Mouse (Mus musculus): ENCODE results near the gene Krtap3-1. TPM values are rescaled to one million over a fixed set of nuclear protein-coding genes. Genes with fewer than 3 reads are reported as not detected.
A peak's percentile ranks its signal among the peaks of the same experiment; 100 is the strongest.

The Krtap3-1 gene
- polyA plus RNA-seq, 1 experiment from 2014 or later, result not detected

DNA sequence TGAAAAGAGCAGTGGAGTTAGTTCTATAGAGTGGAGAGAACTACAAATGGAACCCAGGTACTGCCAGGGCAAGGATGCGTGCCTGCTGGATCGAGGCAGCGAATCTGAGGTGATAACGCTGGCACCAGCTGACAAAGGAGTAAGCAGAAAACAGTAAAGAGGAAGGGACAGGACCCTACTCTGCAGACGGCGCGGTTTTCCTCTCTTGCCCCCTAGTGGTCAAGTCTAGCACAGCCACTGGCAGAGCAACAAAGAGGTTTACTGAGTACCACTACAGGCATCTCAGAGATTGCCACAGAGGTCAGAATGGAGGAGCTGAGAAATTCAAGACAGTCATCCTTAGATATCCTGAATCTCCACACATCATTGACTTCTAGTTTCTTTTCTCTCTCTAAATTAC lies 7.7 kb upstream of the Krtap3-1 start:
- Histone ChIP-seq H3K4me2 (peak overlapping the region; percentile 51), H3K4me3 (peak overlapping the region; percentile 21; the same call in 1 of the 2 replicates), H3K27me3 (no peaks in the 10 kb centered on the region), H3K36me3 (ENCODE audit: poor library complexity, severe bottlenecking) (no peaks in the 10 kb centered on the region), H3K4me1 (no peaks in the 10 kb centered on the region), H3K9me3 (replicated peaks) (no peaks in the 10 kb centered on the region), H3K27ac (no peak overlapping the region), H3K9ac (peak overlapping the region; percentile 53)
- WGBS, result 3% methylated on average over 7 of the region's 7 CpGs
- ATAC-seq, result peak; percentile 83

DNA sequence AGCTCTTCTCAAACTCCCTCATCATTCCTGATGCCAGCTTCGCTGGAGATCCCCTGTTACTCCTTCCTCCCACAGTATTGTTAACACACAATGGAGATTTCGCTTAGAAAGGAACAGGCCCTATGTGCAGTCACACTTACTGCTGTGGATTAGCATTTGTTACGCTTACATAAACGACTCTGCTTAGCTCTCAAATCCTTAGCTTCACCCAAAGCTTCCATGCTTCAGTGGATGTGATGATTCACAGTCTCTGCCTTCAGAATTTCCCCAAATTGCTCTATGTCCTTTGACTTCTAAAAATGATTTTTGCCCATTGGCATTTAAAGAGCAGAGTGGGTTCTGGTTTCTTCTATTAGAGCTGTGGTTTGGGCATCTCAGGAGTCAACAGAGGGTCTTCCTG lies 6.7 kb upstream of the Krtap3-1 start:
- no peak overlapping the region for H3K9ac ChIP-seq
- no peak overlapping the region for H3K27ac ChIP-seq
- H3K4me2 ChIP-seq, result no peak overlapping the region
- no peaks in the 10 kb centered on the region for H3K36me3 ChIP-seq (ENCODE audit: poor library complexity, severe bottlenecking)
- no peak for ATAC-seq
- no peak overlapping the region for H3K4me3 ChIP-seq
- WGBS, result 23% methylated on average over 4 of the region's 4 CpGs
- H3K9me3 ChIP-seq (replicated peaks), result no peaks in the 10 kb centered on the region
- no peaks in the 10 kb centered on the region for H3K27me3 ChIP-seq
- no peaks in the 10 kb centered on the region for H3K4me1 ChIP-seq

DNA sequence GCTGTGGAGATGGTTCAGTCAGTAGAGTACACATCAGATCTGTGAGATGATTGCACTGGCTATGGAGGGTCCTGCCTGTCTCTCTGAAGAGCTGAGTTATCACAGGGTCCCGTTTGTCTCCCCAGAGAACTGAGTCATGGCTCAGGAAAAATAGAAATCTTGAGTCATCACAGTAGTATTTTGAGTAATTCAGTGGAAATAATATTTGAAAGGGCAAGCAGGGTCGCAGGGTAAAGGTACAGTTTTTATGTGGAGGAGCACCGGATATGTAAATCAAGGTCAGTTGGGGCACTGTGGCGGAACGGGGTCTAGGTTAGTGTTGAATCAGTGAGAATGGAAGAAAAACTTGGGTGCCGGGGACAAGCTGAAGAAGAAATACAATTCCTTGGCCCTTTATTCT lies 3.9 kb downstream of the Krtap3-1 start:
- Histone ChIP-seq H3K9ac (no peak overlapping the region), H3K4me1 (no peaks in the 10 kb centered on the region), H3K4me3 (no peak overlapping the region), H3K4me2 (no peak overlapping the region), H3K27me3 (no peaks in the 10 kb centered on the region), H3K27ac (no peak overlapping the region), H3K9me3 (replicated peaks) (no peaks in the 10 kb centered on the region), H3K36me3 (ENCODE audit: poor library complexity, severe bottlenecking) (no peaks in the 10 kb centered on the region)
- no peak for ATAC-seq
- WGBS, result 86% methylated on average over 6 of the region's 6 CpGs

DNA sequence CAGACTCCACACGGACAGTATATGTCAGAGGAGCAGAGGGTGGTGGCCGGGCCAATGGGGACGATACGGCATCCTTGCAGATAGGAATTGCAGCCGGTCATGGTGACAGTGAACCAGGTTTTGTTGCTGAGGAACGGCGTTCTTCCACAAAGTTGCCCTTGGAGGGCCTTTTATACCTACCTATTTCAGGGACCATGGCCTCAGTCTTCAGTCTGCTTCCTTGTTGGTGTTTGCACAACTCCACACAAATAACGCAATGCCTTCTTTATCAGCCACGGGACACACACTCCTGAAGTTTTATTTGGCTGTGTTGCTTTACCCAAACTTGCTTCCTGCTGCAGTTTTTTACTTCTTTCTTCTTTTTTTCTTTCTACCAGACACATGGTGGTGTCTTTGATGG lies 7.1 kb downstream of the Krtap3-1 start, which contains the start of gene Gm11939:
TSS of gene Gm11939 (minus strand) at position 101 of the 400 bp plus-strand sequence.
- H3K9me3 ChIP-seq (replicated peaks), result no peaks in the 10 kb centered on the region
- ATAC-seq, result no peak
- 91% methylated on average over 9 of the region's 9 CpGs for WGBS
- H3K9ac ChIP-seq, result no peak within 1 kb of the TSS
- H3K27ac ChIP-seq, result no peak within 1 kb of the TSS
- no peak within 1 kb of the TSS for H3K4me2 ChIP-seq
- no peaks in the 10 kb centered on the region for H3K36me3 ChIP-seq (ENCODE audit: poor library complexity, severe bottlenecking)
- no peaks in the 10 kb centered on the region for H3K4me1 ChIP-seq
- no peak within 1 kb of the TSS for H3K4me3 ChIP-seq
- no peaks in the 10 kb centered on the region for H3K27me3 ChIP-seq

DNA sequence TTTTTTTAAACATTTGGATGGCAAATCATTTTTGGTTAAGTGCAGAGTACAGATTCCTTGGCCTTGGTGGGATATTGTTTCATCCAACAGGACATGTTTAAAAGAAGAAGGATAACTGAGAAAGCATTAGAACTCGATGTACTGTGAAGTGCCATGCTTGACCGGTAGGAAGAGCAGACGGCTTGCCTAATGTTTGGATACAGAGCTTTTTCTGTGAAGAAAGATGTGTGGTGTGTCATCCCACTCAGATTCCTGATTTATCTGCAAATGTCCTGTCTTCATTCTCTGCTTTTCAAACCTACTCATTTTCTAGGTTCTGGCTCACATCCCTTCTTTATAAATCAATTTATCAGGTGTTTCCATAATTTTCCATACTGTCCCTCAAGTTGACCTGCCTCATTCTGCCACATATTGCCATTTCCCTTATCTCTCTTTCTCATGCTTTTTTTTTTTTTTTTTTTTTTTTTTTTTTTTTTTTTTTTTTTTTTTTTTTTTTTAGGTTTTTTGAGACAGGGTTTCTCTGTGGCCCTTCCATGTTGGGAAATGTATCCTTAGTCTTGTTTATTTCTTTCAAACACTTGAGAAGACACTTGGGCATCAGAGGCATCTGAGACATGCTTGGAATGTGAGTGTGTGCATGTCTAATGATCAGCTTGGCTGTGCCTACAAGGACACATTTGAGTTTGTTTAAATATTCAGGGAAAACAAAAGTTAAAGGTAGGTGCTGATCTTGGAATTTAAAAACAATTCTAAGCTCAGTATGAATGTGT lies 8.3 kb downstream of the Krtap3-1 start:
- Histone ChIP-seq H3K9ac (no peak overlapping the region), H3K4me3 (no peak overlapping the region), H3K36me3 (ENCODE audit: poor library complexity, severe bottlenecking) (no peaks in the 10 kb centered on the region), H3K9me3 (replicated peaks) (no peaks in the 10 kb centered on the region), H3K4me2 (no peak overlapping the region), H3K4me1 (no peaks in the 10 kb centered on the region), H3K27me3 (no peaks in the 10 kb centered on the region), H3K27ac (no peak overlapping the region)
- ATAC-seq, result no peak
- 87% methylated on average over 3 of the region's 3 CpGs for WGBS

DNA sequence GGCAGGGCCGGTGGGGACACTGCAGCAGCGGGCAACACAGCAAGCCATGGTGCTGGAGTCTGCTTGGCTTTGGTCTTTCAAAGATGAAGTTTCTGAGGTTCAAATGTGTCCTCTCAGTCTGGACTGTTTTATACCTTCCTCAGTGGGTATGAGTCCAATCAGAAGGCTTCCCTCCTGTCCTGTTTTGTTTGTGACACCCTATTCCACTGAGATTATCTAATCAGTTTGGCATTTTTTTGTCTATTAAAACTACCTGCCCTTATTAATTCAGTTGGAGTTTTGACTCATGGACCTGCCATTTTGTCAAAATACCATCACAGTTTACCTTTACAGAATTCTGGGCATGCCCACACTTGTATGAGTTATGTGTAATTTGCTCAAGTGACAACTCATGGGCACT lies 9.7 kb downstream of the Krtap3-1 start, which contains the start of gene Krtap3-2:
TSS of gene Krtap3-2 (minus strand) at position 101 of the 400 bp plus-strand sequence.
- WGBS, result 93% methylated on average over 2 of the region's 2 CpGs
- Histone ChIP-seq H3K4me3 (no peak within 1 kb of the TSS), H3K36me3 (ENCODE audit: poor library complexity, severe bottlenecking) (no peaks in the 10 kb centered on the region), H3K4me1 (no peaks in the 10 kb centered on the region), H3K9ac (no peak within 1 kb of the TSS), H3K27ac (no peak within 1 kb of the TSS), H3K4me2 (no peak within 1 kb of the TSS), H3K27me3 (0 out of 2 replicates have a peak, but pooled peaks cover 7% of the 10 kb centered on the region), H3K9me3 (replicated peaks) (no peaks in the 10 kb centered on the region)
- ATAC-seq, result no peak

DNA sequence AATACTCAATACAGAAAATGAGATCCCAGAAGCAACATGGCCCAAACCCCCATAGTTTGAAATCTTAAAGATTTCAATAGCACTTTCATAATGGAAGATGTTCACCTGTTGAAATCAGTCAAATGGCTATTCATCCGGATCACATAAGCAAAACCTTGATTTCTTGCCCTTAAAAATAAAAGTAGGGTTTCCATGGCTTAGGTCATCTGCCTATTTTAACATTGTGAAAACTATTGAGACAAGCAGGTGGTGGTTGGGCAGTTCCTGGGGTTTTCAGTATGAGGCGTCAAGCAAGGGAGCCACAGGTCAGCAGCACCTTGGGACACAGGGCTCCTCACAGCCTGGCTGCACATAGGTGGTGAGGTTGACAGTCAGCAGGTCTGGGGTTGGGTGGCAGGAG lies 10.2 kb downstream of the Krtap3-1 start:
- no peak overlapping the region for H3K4me2 ChIP-seq
- no peak for ATAC-seq
- no peaks in the 10 kb centered on the region for H3K4me1 ChIP-seq
- H3K9ac ChIP-seq, result no peak overlapping the region
- no peaks in the 10 kb centered on the region for H3K9me3 ChIP-seq (replicated peaks)
- no peak overlapping the region for H3K4me3 ChIP-seq
- 89% methylated on average over 2 of the region's 2 CpGs for WGBS
- H3K36me3 ChIP-seq (ENCODE audit: poor library complexity, severe bottlenecking), result no peaks in the 10 kb centered on the region
- 0 out of 2 replicates have a peak, but pooled peaks cover 7% of the 10 kb centered on the region for H3K27me3 ChIP-seq
- H3K27ac ChIP-seq, result no peak overlapping the region

DNA sequence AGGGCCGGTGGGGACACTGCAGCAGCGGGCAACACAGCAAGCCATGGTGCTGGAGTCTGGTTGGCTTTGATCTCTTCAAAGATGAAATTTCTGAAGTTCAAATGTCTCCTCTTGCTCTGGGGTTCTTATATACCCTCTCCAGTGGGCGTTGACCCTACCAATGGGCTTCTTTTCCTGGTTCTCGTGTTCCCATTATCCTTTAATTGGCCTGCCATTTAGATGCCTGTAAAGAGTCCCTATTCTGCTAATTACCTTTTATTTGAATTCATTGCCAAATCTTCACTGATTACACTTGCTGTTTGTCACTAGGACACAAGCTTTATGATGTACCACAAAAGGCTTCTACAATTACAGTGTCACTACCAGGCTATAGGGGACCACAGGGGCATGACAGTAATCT lies 15.7 kb downstream of the Krtap3-1 start, which contains the start of gene Krtap3-3:
TSS of gene Krtap3-3 (minus strand) at position 101 of the 400 bp plus-strand sequence.
- H3K27me3 ChIP-seq, result 0 out of 2 replicates have a peak, but pooled peaks cover 7% of the 10 kb centered on the region
- whole genome bisulfite sequencing, result 44% methylated on average over 4 of the region's 4 CpGs
- no peak for ATAC-seq
- no peaks in the 10 kb centered on the region for H3K9me3 ChIP-seq (replicated peaks)
- H3K9ac ChIP-seq, result no peak within 1 kb of the TSS
- no peak within 1 kb of the TSS for H3K4me2 ChIP-seq
- no peak within 1 kb of the TSS for H3K4me3 ChIP-seq
- no peak within 1 kb of the TSS for H3K27ac ChIP-seq
- peaks cover 4% of the 10 kb centered on the region; the same call in 1 of the 2 replicates for H3K4me1 ChIP-seq
- no peaks in the 10 kb centered on the region for H3K36me3 ChIP-seq (ENCODE audit: poor library complexity, severe bottlenecking)

DNA sequence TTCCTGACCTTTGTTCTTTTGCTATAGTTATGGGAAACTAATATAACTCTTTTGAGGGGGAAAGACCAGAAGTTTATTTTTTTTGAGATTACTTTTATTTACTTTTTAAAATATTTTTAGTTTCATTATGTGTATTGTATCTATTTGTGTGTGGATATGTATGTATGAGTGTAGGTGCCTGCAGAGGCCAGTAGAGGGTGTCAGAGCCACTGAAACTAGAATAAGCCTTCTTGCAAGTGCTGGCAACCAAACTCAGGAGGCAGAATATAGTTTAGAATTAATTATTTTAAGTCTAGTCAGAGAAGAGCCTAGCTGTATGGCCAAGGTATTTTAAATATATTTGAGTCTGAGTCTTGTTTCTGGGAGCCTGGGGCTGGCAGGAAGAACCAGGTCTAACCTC lies 18.5 kb downstream of the Krtap3-1 start:
- no peak overlapping the region for H3K4me2 ChIP-seq
- ATAC-seq, result no peak
- no peaks in the 10 kb centered on the region for H3K36me3 ChIP-seq (ENCODE audit: poor library complexity, severe bottlenecking)
- no peaks in the 10 kb centered on the region for H3K9me3 ChIP-seq (replicated peaks)
- peaks cover 4% of the 10 kb centered on the region; the same call in 1 of the 2 replicates for H3K4me1 ChIP-seq
- no peak overlapping the region for H3K27ac ChIP-seq
- 0 out of 2 replicates have a peak, but pooled peaks cover 7% of the 10 kb centered on the region for H3K27me3 ChIP-seq
- H3K4me3 ChIP-seq, result no peak overlapping the region
- no peak overlapping the region for H3K9ac ChIP-seq

DNA sequence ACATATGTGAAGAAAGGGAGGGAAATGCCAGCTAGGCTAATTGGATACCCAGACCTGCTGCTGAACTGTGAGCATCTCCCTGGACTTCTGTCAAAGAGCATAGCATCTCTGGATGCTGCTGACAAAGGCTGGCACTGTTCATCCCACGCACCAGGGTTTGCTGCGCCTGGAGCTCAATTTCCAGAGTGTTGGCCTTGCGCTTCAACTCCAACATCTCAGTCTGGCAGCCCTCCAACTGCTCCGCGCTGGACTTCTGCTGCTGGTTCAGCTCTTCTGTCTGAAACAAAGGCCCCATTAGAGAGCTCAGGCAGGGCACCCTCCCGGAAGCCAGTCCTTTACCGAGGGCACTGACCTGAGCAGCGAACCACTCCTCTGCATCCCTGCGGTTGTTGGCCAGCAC lies 26.7 kb downstream of the Krtap3-1 start:
- H3K27me3 ChIP-seq, result no peaks in the 10 kb centered on the region
- no peak overlapping the region; the same call in 1 of the 2 replicates for H3K27ac ChIP-seq
- H3K4me3 ChIP-seq, result no peak overlapping the region
- no peak overlapping the region for H3K9ac ChIP-seq
- ATAC-seq, result no peak
- WGBS, result 53% methylated on average over 9 of the region's 9 CpGs
- H3K4me2 ChIP-seq, result no peak overlapping the region
- no peaks in the 10 kb centered on the region for H3K9me3 ChIP-seq (replicated peaks)
- H3K36me3 ChIP-seq (ENCODE audit: poor library complexity, severe bottlenecking), result no peaks in the 10 kb centered on the region
- peaks cover 7% of the 10 kb centered on the region; the same call in 1 of the 2 replicates for H3K4me1 ChIP-seq

DNA sequence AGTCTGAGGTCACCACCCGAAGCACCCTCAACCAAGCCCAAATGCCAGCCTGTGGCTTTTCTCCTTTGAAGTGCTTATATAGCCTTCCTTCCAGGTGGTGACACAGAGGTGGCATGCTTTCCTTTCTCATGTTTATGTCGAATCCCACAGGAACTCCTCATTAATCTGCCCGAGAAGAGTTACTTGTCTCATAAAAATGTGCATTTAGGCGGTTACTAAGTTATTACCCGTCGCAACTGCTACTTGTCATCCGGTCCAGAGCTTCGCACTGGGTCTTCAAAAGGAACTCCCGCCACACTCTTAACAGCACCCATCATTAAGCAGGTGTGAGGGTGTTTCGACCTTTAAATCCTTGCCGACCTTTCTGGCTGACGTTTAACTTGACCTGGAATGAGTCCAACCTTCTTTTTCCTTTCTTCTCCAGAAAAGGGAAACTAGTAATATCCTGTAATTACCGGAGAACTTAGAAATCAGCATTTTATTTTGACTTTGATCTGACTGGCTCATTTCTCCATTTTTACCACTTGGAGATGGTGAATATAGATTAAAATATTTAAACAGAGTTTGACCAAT lies 45.1 kb downstream of the Krtap3-1 start, which contains the start of gene Krt39:
TSS of gene Krt39 (minus strand) at position 51 of the 573 bp plus-strand sequence.
- no peak for ATAC-seq
- Histone ChIP-seq H3K4me3 (no peak within 1 kb of the TSS), H3K9me3 (replicated peaks) (no peaks in the 10 kb centered on the region), H3K27ac (no peak within 1 kb of the TSS), H3K4me2 (no peak within 1 kb of the TSS), H3K9ac (no peak within 1 kb of the TSS), H3K4me1 (no peaks in the 10 kb centered on the region), H3K27me3 (no peaks in the 10 kb centered on the region), H3K36me3 (ENCODE audit: poor library complexity, severe bottlenecking) (no peaks in the 10 kb centered on the region)
- WGBS, result 91% methylated on average over 13 of the region's 13 CpGs

Data from forebrain, embryonic 13.5 days (tissue).